Mouse (Mus musculus): ENCODE measurements around the gene Cox15.
A peak's percentile ranks its signal among the peaks of the same experiment; 100 is the strongest.

GRCm38 (mm10) chr19:43753226-43753835 lies 531 bp upstream of the Cox15 start:
- TF ChIP-seq CTCF (IDR thresholded peaks at IDR 0.05; ENCODE audit: low read depth) (peak; percentile 81), EP300 (IDR thresholded peaks at IDR 0.05; ENCODE audit: low read depth) (no peak)
